Mouse (Mus musculus) embryonic fibroblast, embryonic 13.5 days (primary cell): ENCODE data around the gene Ppib. TPM values are rescaled to one million over a fixed set of nuclear protein-coding genes. Genes with fewer than 3 reads are reported as not detected.

Source experiments
- H3K27ac ChIP-seq: 2 replicates; pipeline ENCODE4 v1.5.1; 2012; ENCODE audit warnings: low read length, control low read depth, inconsistent platforms; ENCODE audit not compliant: insufficient read depth
- H3K4me1 ChIP-seq: 2 replicates; pipeline ENCODE4 v1.6.1; 2011; ENCODE audit warnings: low read length; ENCODE audit not compliant: control insufficient read depth, insufficient read depth
- H3K4me3 ChIP-seq: 2 replicates; pipeline ENCODE4 v1.5.1; 2011; ENCODE audit warnings: mild to moderate bottlenecking, control low read depth, low read length; ENCODE audit not compliant: insufficient read depth
- CTCF ChIP-seq: IDR thresholded peaks from 2 replicates; pipeline ENCODE4 v1.5.1; 2011; ENCODE audit warnings: mild to moderate bottlenecking, control low read depth, low read length, moderate library complexity, borderline replicate concordance; ENCODE audit not compliant: insufficient read depth
- POLR2A ChIP-seq: IDR thresholded peaks from 2 replicates; pipeline ENCODE4 v1.6.1; 2011; ENCODE audit warnings: low read depth, mild to moderate bottlenecking, control low read depth, low read length, moderate library complexity
- polyA plus RNA-seq: library from polyadenylated mRNA; stranded (reverse); fragments of >200 nt; gene quantifications from 2 replicates; pipeline ENCODE4 v1.2.4, GENCODE M21; 2011; ENCODE audit warnings: low read depth; ENCODE audit not compliant: missing spikeins, insufficient read length

Ppib gene
- 484 and 532 TPM in 2 replicates for polyA plus RNA-seq

DNA sequence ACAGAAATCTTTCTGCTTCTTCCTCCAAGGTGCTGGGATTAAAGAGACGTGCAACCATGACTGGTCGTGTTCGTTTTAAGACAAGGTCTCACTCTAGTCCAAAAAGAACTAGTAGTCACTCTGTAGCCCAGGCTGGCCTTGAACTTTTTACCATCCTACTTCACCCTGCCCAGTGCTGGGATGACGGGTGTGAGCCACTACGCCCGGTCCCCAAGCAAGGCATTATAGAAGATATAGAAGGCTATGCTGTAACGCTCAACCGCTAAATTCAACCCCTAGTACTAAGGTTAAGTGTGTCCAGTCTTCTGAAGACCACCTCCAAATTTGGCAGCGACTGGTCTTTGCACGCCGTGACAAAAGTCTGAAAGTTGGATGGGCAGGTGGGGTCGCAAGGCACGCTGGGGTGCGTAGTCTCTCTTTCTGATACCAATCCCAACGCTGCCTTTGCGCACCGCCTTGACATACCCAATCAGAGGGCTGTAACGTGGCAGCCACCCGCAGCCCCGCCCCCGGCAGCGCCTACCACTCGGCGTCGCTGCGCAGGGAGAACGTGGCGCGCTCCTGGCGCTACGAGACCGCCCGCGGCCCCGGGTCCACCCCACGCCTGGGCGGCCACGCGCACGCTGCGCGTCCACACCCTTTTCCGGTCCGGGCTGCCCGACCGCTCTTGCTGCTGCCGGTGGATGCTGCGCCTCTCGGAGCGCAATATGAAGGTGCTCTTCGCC lies at the start of gene Ppib:
Gene Ppib, plus strand, starts transcription at position 640 of the 725 bp plus-strand sequence.
- TF ChIP-seq CTCF (no peak), POLR2A (peak; percentile 98)
- Histone ChIP-seq H3K4me3 (peak within 1 kb of the TSS; percentile 88), H3K4me1 (no peaks in the 10 kb centered on the region), H3K27ac (peak within 1 kb of the TSS; percentile 35; the same call in 1 of the 2 replicates)

GRCm38 (mm10) chr9:66020601-66021000 lies 39.4 kb upstream of the Ppib start:
- Histone ChIP-seq H3K4me3 (no peak overlapping the region), H3K4me1 (no peaks in the 10 kb centered on the region), H3K27ac (no peak overlapping the region)
- TF ChIP-seq CTCF, result no peak
- TF ChIP-seq POLR2A, result no peak

DNA sequence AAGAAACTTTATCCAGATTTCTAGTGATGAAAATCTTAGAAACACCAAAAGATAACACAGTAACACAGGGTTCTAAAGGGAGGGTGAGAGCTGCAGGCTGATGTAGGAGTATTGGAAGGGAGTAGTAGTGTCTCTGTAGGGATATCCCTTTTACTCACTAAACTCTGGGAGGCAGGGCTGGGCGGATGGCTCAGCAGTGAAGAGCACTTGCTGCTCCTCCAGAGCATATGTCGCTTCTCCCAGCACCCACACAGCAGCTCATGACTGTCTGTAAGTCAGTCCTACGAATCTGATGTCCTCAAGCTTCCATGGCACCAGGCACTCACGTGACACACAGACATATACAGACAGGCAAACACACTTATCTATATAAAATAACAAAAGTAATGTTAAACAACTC lies 21.9 kb upstream of the Ppib start:
- TF ChIP-seq POLR2A, result no peak
- TF ChIP-seq CTCF, result no peak
- H3K27ac ChIP-seq, result no peak overlapping the region
- H3K4me1 ChIP-seq, result no peaks in the 10 kb centered on the region
- no peak overlapping the region for H3K4me3 ChIP-seq

DNA sequence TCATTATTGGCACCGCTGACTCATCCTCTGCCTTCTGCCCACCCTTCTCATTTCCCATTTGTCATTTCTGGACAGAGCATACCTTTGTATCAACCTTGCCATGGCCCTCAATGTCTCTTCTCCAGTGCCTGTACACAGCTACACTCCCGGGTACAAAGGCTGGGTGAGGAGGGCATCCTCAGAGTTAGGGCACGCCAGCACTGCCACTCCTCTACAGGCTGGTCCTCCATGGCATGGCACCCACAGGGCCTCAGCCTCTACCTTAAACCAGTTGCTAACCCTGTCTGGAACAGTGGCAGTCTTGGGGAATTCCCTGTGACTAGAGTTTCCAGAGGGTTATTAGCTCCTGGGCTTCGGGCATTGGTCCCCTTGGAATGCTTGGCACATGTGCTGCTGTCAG lies 21.4 kb upstream of the Ppib start:
- no peak for TF ChIP-seq CTCF
- no peak for TF ChIP-seq POLR2A
- no peak overlapping the region for H3K4me3 ChIP-seq
- H3K27ac ChIP-seq, result no peak overlapping the region
- H3K4me1 ChIP-seq, result no peaks in the 10 kb centered on the region

GRCm38 (mm10) chr9:66039290-66039689 lies 20.7 kb upstream of the Ppib start:
- Histone ChIP-seq H3K4me1 (no peaks in the 10 kb centered on the region), H3K27ac (no peak overlapping the region), H3K4me3 (no peak overlapping the region)
- TF ChIP-seq CTCF (no peak), POLR2A (no peak)

DNA sequence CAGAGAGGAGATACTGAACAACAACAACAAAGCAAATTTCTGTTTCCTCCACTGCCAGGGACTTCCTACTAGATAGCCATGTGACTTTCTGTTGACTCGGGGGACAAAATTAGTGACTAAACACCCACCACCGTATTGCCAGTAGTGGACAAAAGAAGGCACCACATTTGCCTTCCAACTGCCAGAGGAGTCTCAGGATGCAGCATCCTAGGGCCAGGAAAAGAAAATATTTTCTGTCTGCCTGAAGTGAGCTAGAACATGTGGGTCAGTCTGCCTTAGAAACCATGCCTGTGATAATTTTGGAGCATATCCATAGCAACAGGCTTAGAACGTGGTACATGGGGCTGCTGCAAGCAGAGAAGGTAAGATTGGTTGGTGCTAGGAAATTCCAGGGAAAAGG lies 19.2 kb upstream of the Ppib start:
- no peak overlapping the region for H3K4me3 ChIP-seq
- H3K4me1 ChIP-seq, result no peaks in the 10 kb centered on the region
- no peak overlapping the region for H3K27ac ChIP-seq
- no peak for TF ChIP-seq CTCF
- no peak for TF ChIP-seq POLR2A

DNA sequence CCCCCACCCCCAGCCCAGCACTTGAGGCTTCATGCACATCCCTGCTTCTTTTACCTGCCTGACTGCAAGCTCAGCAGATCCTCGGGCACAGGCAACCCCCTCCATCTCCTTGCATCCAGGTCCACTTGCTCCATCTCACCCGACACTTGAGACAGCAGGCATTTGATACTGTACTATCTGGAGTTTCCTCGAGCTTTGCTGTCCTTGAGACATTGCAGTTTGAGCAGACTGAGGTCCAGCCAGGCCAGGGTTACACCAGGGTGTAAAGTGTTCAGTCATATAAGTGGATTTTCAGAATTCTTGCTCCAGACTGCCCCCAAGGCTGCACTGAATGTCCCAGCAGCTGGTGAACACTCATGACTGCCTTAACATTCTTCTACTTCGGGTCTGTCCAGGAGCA lies 17.7 kb upstream of the Ppib start:
- Histone ChIP-seq H3K4me1 (no peaks in the 10 kb centered on the region), H3K4me3 (no peak overlapping the region), H3K27ac (no peak overlapping the region)
- TF ChIP-seq POLR2A (no peak), CTCF (no peak)

- Histone ChIP-seq H3K4me3 (no peak overlapping the region), H3K4me1 (no peaks in the 10 kb centered on the region), H3K27ac (no peak overlapping the region)
- no peak for TF ChIP-seq CTCF
- TF ChIP-seq POLR2A, result no peak
These were observed 16.8 kb upstream of the Ppib start for GRCm38 (mm10) chr9:66043241-66043640.

- Histone ChIP-seq H3K4me3 (no peak overlapping the region), H3K4me1 (no peaks in the 10 kb centered on the region), H3K27ac (no peak overlapping the region)
- no peak for TF ChIP-seq POLR2A
- no peak for TF ChIP-seq CTCF
These were observed 10.0 kb upstream of the Ppib start for GRCm38 (mm10) chr9:66049931-66050601.

DNA sequence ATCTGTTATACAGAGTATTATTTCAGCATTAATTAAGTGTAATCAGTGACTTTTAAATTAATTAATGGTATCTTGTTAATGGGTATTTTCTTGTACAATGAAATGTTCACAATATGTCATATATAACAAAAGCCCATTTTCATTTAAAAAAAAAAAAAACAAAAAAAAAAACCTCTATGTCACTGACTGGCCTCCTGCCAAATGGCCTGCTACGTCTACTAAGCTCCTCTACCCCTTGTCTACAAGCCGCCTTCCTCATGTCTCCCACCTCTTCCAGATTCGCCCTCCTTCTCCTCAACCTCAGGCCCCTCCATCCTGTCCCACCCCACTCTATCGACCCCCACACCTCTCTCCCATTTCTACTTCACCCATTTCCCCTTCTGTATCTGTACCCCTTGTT lies 8.5 kb upstream of the Ppib start:
- Histone ChIP-seq H3K4me1 (no peaks in the 10 kb centered on the region), H3K4me3 (no peak overlapping the region), H3K27ac (no peak overlapping the region)
- TF ChIP-seq POLR2A (no peak), CTCF (no peak)
